In the genomic region with DNA sequence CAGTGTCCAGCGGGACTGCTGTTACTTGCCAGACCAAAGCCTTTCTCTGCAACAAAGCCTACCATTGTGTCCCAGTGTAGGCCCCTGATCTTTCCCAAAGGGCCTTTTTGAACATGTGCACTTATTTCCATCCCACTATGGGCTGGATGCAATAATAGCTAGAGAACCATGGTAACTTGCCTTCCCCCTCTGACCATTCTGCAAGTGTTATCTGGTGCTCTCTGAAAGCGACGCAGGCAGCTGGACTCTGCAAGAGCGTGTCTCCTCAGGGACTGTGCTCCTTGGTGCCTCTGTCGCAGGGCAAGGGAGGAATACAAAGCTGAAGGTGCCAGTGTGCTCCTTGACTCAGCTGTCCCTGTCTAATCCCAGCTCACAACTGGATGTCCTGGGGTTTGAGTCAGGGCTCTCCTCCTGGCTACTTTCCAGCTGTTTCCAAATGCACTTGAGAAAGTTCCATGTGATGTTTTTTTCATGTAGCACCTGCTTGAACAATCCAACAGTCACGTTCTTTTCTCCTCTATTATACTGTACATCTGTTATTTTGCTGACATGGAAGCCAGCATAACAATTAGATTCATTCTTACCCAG, we compare ENCODE assay signal across 10 mouse cellular contexts.
DNase-seq lines count a peak whose midpoint lies in the region; ATAC-seq and TF ChIP-seq lines count a peak whose summit lies in the region.
"Had no signal": no experiment of that assay in that cellular context is flagged by ENCODE, and none has a peak within 500 bp of the region (broad histone marks: within the 10 kb centered on the region; RNA-seq: fewer than 3 reads in every experiment).

No protein-coding gene starts in this region.

- H3K9me3 ChIP-seq in stomach, embryonic 14.5 days (ENCODE audit: control insufficient read depth, low read depth, low read length), result no peaks in the 10 kb centered on the region
- no peaks in the 10 kb centered on the region for H3K9me3 ChIP-seq in stomach, postnatal 0 days (ENCODE audit: control insufficient read depth, low read length)
- no peaks in the 10 kb centered on the region for H3K9me3 ChIP-seq in limb, embryonic 15.5 days

- H3K27ac ChIP-seq in stomach, embryonic 14.5 days (ENCODE audit: low read length), result peak overlapping the region; percentile 74
- H3K27ac ChIP-seq in stomach, postnatal 0 days (replicated peaks), result no peak overlapping the region
- H3K27ac ChIP-seq in limb, embryonic 15.5 days, result peak overlapping the region; percentile 64; the same call in 1 of the 2 replicates

- intact Hi-C loops in left cerebral cortex, postnatal 25 days (cut with DNase I), result no loop called here

- peaks cover 14% of the 10 kb centered on the region for H3K4me1 ChIP-seq in stomach, embryonic 14.5 days (ENCODE audit: control insufficient read depth, insufficient read depth, low read length)
- H3K4me1 ChIP-seq in stomach, postnatal 0 days (replicated peaks; ENCODE audit: control insufficient read depth, insufficient read depth), result no peaks in the 10 kb centered on the region
- H3K4me1 ChIP-seq in limb, embryonic 15.5 days, result peaks cover 12% of the 10 kb centered on the region

- no peak overlapping the region for H3K4me3 ChIP-seq in stomach, embryonic 14.5 days (ENCODE audit: low read depth, low read length)
- no peak overlapping the region for H3K4me3 ChIP-seq in stomach, postnatal 0 days (ENCODE audit: low read depth, low read length)
- H3K4me3 ChIP-seq in limb, embryonic 15.5 days, result no peak overlapping the region

- WGBS in stomach, embryonic 14.5 days, result 72% methylated on average over 6 of the region's 6 CpGs
- 69% methylated on average over 6 of the region's 6 CpGs for WGBS in stomach, postnatal 0 days
- WGBS in limb, embryonic 15.5 days, result 61% methylated on average over 6 of the region's 6 CpGs

- peak; percentile 20 for DNase-seq in embryo, embryonic 10 days (ENCODE audit: low spot score)
- DNase-seq in embryo, embryonic 9.5 days (ENCODE audit: extremely low spot score), result no peak
- DNase-seq in stomach, postnatal 0 days (ENCODE audit: low spot score), result no peak
- DNase-seq in left cerebral cortex, postnatal 25 days (ENCODE audit: low spot score in 2 of 2), result no peak
- DNase-seq in right cerebral cortex, postnatal 25 days, result no peak
- DNase-seq in cerebellum, adult 11 months, result no peak
- DNase-seq: cerebellum, postnatal 36 days; heart, postnatal 14 days had no signal

- no peak for TF ChIP-seq EP300 in stomach, postnatal 0 days (optimal IDR thresholded peaks at IDR 0.05)

- no peaks in the 10 kb centered on the region for H3K36me3 ChIP-seq in stomach, embryonic 14.5 days (ENCODE audit: control insufficient read depth, insufficient read depth, low read length)
- no peaks in the 10 kb centered on the region for H3K36me3 ChIP-seq in stomach, postnatal 0 days (ENCODE audit: control insufficient read depth, insufficient read depth, low read length)
- H3K36me3 ChIP-seq in limb, embryonic 15.5 days, result no peaks in the 10 kb centered on the region

- ATAC-seq in stomach, embryonic 14.5 days (ENCODE audit: insufficient number of reproducible peaks, insufficient read depth, low FRiP score, low read depth), result 0 out of 2 replicates have a peak, but pooled peaks have one; percentile 44
- ATAC-seq in stomach, postnatal 0 days (ENCODE audit: low FRiP score, low TSS enrichment), result no peak
- peak; percentile 69; the same call in 1 of the 2 replicates for ATAC-seq in limb, embryonic 15.5 days (ENCODE audit: insufficient number of reproducible peaks, low FRiP score, low TSS enrichment, low read depth)

- H3K4me2 ChIP-seq in stomach, embryonic 14.5 days (replicated peaks; ENCODE audit: low read depth, low read length), result no peak overlapping the region
- H3K4me2 ChIP-seq in stomach, postnatal 0 days (replicated peaks; ENCODE audit: low read depth), result no peak overlapping the region
- no peak overlapping the region for H3K4me2 ChIP-seq in limb, embryonic 15.5 days

- no peak overlapping the region for H3K9ac ChIP-seq in stomach, embryonic 14.5 days (replicated peaks; ENCODE audit: low read depth, low read length)
- no peak overlapping the region for H3K9ac ChIP-seq in stomach, postnatal 0 days (ENCODE audit: low read length)
- H3K9ac ChIP-seq in limb, embryonic 15.5 days, result no peak overlapping the region

- no peaks in the 10 kb centered on the region for H3K27me3 ChIP-seq in stomach, embryonic 14.5 days (ENCODE audit: control insufficient read depth, insufficient read depth, low read length)
- no peaks in the 10 kb centered on the region for H3K27me3 ChIP-seq in stomach, postnatal 0 days (ENCODE audit: control insufficient read depth, insufficient read depth, low read length)
- H3K27me3 ChIP-seq in limb, embryonic 15.5 days, result no peaks in the 10 kb centered on the region

- TF ChIP-seq CTCF in stomach, postnatal 0 days (IDR thresholded peaks at IDR 0.05; ENCODE audit: low read depth), result no peak
